Mouse (Mus musculus) left cerebral cortex, adult 11 months (tissue): ENCODE measurements around the gene Gm28042.

Experiments
- DNase-seq: peaks from one replicate; pipeline ENCODE4 v3.0.0; 2022; ENCODE audit warnings: low spot score

The Gm28042 gene

DNA sequence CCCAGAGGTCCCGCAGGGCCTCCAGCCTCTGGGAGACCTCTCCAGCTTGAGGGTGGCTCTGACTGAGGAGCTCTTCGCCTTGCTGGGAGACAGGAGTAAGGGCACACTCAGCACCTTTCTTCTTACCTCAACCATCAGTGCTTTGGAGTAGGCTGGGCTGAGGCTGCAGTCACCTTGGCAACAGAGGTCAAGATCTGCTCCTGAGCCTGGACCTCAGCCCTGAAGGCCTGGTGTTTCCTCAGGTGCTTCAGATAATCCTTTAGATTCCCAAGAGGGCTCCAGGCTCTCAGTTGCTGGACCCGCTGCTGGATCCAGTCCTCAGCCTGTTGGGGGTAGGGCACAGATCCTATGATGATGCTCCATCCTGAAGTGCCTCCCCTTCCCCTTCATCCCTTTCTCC is 32.2 kb downstream of the Gm28042 start:
- no peak for DNase-seq

- DNase-seq, result no peak
Measured at GRCm38 (mm10) chr2:120060190-120060589, 32.9 kb downstream of the Gm28042 start.

GRCm38 (mm10) chr2:120060651-120061050 is 33.4 kb downstream of the Gm28042 start:
- DNase-seq, result no peak

DNA sequence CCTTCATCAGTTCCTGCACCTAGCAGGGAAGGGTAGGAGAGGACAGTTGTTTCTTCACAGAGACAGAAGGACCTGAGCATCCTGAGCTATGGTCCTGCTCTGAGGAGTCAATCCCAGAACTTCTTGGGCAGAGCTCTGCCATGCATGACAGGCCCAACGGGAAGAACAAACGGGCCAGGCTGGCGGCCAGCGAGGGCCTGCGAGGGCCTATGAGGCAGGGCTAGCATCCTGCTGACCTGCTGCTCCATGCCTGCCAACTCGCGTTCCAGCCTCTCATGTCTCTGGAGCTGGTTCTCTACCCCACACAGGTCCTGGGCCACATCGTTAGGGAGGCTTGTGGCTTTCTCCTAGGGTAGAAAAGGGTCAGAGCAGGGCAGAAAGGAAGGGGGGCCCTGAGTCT is 35.0 kb downstream of the Gm28042 start:
- DNase-seq, result no peak

GRCm38 (mm10) chr2:120064639-120065038 is 37.3 kb downstream of the Gm28042 start:
- no peak for DNase-seq

- DNase-seq, result no peak
Measured at GRCm38 (mm10) chr2:120065243-120065642, 38.0 kb downstream of the Gm28042 start.

DNA sequence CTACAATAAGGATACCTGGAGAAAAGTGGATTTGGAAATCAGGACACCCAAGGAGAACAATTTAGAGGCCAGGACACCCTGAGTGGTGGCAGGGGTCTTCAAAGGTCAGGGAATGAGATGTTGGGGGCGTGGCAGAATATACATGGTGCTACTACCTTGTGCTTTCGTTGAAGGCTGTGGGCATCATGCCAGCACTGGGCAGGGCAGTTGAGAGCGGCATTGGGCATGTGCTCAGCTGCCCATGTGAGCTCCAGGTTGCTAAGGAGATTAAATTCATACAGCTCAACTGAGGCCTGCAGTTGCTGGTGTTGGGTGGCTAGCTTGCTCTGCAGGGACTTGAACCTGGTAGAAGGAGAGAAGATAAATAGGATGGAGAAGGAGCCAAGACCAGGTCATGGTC is 38.9 kb downstream of the Gm28042 start:
- DNase-seq, result no peak

GRCm38 (mm10) chr2:120068555-120069465 is 41.5 kb downstream of the Gm28042 start:
- DNase-seq, result no peak

DNA sequence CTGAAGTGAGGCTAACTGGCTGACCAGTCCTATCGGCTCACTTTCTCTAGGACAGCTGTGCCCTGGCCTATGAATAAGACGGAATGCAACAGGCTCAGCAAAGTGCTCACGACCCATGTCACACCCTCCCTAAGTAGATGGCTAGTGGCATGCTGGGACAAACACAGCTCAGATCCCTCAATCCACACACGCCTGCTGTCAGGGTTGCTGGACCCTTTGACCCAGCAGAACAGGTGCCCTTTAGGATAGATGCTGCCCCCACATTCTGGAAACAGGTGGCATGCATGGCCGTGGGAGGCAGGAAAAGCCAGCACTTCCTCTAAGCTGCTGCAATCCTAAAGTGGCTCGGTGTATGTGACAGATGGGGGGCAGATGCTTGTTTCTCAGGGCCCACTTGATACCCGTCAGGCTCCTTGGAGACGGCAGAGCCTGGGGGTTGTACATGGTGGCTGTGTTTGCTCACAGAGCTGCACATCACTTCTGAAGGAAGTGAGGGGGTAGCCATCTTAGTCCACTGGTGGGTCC is 42.2 kb downstream of the Gm28042 start:
- DNase-seq, result peak; percentile 37

- no peak for DNase-seq
Measured at GRCm38 (mm10) chr2:120074096-120074495, 46.8 kb downstream of the Gm28042 start.

- peak; percentile 35 for DNase-seq
Measured at GRCm38 (mm10) chr2:120076076-120076705, 48.9 kb downstream of the Gm28042 start.

DNA sequence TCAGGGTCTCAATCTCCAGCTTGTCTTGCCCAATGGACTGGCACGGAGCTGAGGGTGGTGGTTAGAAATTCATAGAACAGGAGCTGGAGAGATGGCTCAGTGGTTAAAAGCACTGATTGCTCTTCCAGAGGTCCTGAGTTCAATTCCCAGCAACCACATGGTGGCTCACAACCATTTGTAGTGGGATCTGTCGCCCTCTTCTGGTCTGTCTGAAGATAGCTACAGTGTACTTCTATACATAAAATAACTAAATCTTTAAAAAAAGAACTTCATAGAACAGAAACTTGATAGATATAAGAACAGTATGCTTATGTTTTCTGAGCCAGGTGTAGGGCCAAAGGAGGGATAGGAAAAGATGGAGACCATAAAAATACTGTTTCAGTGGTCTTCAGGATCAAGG is 55.1 kb downstream of the Gm28042 start:
- DNase-seq, result no peak

- no peak for DNase-seq
Measured at GRCm38 (mm10) chr2:120084593-120085361, 57.5 kb downstream of the Gm28042 start.

DNA sequence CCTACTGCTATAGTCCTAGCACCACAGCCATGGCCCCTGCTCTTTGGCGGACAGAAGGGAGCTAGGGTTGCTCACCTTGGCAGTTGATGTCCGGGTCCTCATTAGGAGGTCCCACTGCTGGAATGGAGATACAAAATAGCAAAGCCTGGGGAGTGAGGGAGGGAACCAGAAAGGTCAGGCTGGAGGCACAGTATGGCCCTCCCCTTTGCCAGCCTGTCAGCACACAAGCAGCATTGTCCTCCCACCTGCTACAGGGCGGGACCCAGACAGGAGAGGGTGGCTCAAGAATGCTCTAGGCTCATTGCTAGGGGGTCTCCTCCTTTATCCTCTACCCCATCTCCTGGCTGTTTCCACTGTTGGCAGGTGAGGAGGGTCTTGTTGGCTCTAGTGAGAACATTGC is 58.7 kb downstream of the Gm28042 start:
- DNase-seq, result no peak

GRCm38 (mm10) chr2:120087391-120087790 is 60.1 kb downstream of the Gm28042 start:
- DNase-seq, result no peak

DNA sequence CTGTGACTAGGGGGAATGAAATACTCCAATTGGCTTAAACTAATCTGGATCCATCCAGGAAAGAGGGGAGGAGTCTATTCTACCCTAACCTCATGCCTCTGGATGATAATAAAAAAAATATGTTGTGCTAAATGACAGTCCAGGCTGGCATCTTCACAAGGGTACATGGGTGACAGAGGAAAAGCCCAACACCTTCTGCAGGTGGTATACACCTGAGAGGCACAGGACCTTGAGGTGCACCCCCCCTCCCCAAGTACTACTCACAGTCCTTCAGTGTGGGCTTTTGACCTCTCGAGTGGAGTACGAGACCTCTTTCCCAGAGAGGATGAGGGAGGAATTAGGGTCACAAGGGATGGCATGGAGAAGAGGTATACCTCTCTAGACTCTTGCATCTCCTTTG is 60.6 kb downstream of the Gm28042 start:
- no peak for DNase-seq

DNA sequence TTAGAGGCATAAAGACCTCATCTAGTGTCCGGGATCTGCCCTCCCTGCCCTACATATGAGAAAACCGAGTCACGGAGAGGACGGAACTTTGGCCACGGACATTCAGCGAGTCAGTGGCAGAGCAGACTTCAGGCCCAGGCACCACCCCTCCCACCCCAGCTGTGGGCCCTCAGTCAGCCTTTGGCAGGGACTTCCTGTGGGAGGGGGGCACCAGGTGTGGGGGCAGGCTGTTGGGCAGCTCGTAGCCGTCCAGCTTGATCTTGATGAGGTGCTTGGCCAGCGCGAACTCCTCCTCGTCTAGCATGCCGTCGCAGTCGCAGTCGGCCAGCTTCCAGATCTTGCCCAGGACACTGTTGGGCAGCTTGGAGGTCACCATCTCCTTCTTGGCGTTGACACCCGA is 63.7 kb downstream of the Gm28042 start:
- DNase-seq, result no peak
